Mouse (Mus musculus) E14TG2a.4 (cell line): Measurements from ENCODE around the gene Zfp319.

ENCODE experiments used
- CTCF ChIP-seq: conservative IDR thresholded peaks from 2 replicates; pipeline ENCODE4 v1.5.1; 2014; ENCODE audit warnings: low read length
- NANOG ChIP-seq: IDR thresholded peaks from 2 replicates; pipeline ENCODE4 v1.6.1; 2014; ENCODE audit warnings: borderline replicate concordance, low read length, mixed read lengths

- TF ChIP-seq CTCF (no peak), NANOG (no peak)
Observed at GRCm38 (mm10) chr8:95369581-95370326, 38.0 kb upstream of the Zfp319 start.
